Mouse (Mus musculus) MEL-GATA-1-ER (cell line): ENCODE results near the gene Cdc42ep2.

ENCODE experiments used
- DNase-seq: peaks from one replicate; pipeline ENCODE4 v3.0.0-alpha.2; 2012; ENCODE audit warnings: low read depth; ENCODE audit errors: extremely low read depth

The Cdc42ep2 gene

DNA sequence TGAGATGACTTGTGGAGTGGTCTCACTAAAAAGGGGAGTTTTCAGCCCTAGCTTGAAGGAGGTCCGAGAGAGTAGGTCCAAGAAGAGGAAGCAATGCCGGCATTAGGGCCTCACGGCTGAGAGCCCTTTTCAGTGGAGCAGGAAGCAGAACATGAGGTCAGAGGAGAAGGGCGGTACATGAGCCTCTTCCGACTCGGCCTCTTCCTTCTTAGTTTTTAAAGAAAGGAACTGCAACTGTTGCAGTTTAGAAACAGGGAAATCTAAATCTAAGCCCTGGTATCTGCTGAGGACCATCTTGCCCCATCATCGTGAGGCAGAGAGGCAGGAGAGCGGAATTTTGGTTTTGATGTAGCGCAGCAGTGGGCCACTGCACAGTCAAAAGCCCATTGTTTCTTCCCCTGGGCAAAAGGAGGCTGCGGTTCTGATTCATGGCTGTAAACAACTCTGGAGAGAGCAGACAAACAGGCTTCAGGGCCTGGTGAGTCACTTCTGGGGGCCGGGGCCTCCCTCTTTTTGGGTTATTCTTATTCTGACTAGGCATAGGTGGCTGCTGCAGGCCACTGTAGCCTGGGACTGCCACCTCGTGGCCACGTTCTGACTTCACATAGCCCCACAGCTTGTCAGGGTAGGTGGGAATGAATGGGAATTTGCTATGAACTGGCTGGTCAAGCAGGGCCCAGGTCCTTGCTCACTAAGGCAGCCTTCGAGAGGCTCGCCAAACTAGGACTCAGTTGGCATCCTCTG is 46.8 kb downstream of the Cdc42ep2 start, which contains the start of gene Slc25a45:
Gene Slc25a45 (plus strand): TSS at position 191 of the 744 bp plus-strand sequence.
- DNase-seq: peak; percentile 52

DNA sequence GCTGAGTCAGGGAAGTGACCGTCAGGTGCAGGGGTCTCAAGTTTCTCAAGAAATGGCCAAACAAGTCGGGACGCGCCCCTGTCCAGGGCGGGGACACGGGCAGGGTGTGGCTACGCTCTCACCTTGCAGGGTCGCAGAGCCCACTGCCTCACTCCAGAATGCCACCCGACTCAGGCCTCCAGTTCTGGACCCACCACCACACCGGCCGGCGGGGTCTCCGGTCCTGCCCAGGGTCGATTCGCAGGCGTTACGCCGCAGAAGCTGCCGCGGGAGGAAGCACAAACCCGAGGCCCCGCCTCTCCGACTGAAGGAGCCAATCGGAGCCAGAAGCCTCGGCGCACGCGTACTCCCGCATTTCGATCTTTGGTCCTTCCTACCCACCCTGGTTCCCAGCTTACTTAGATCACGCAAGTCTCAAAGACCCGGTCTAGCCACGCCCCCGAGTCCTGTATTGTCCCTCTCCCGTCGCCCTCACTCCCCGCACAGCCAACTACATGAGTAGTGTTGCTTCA is 49.6 kb downstream of the Cdc42ep2 start, which contains the start of gene Frmd8:
Gene Frmd8 (minus strand): TSS at position 306 of the 512 bp plus-strand sequence.
- peak; percentile 92 for DNase-seq

DNA sequence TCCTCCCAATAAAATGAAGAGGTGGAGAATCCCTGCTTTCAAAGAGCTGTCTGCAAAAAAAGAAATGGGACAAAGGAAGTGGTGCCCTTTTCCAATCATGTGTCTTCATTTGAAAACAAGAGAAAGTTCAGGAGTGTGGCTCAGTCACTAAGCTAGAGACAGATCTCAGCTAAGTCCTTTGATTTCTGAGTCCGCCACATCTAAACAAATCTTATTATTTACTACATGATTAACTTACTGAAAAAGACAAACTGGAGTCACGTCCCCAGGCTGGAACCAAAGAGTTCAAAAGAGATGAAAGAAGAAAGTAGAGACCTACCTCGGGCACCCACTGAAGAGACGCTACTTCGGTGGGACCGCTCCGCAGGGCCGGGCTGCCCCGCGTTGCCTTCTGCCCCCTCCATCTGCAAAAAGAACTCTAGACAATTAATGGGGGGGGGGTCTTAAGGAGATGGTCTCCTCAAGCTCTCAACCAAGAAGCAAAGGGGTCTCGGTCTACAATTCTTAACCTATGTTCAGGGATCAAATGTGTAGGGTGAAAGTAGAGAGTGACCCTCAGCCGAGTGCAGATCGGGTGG is 50.1 kb downstream of the Cdc42ep2 start:
- DNase-seq: no peak

DNA sequence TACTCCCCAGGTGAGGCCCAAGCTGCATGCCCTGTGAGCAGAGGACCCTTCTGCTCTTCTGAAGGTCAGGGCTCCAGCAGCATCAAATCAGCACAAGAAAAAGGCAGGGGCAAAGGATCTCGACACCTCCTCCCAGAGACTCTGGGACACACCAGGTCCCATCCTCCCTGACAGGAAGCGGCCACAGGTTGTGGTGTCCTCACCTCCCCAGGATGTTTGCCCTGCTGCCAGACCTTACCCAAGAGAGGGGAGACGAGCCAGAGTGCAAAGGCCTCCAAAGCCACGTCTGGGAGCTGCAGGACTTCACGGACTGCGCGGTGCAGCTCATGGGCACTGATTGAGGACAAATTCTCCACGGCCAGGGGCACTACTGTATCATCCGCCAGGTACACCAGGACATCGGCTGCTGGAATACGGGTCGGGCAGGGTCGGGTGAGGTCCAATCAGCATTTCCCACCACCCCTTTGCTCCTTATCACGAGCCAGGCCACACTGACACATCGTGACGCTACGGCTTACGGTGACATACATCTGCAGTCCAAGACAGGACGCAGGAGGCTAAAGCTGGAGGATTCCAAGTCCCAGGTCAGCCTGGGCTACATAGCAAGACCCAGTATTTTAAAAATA is 51.6 kb downstream of the Cdc42ep2 start:
- no peak for DNase-seq

DNA sequence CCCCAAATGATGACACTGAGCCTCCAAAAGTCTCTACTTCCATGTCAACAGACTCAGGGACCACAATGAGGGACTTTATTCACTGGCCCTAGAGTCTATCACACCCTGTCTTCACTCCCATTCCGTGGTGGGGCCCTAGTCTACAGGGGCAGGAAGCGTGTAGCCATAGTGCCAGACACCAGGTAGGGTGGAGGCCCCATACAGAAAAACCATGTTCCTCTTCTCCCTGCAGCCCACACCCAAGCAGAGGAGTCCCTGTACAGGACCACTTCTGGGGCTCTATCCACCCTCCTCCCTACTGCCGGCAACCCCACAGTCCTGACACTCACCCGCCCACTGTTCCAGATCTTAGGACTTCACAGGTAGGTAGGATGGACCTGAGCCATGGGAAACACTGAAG is 52.1 kb downstream of the Cdc42ep2 start:
- no peak for DNase-seq

DNA sequence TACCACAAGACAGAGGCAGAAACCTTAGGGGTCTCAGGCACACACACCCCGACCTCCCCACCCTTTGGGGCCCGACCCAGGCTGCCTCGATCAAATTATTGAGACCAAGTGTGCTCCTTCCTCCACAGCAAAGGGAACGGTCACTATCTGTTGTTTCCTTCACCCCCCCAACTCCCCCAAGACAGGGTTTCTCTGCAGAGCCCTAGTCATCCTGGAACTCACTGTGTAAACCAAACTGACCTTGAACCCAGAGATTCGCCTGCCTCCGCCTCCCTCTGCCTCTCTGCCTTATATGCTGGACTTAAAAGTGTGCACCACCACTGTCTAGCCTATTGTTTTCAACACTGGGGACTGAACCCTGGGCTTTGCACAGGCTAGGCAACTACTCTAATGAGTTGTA is 52.9 kb downstream of the Cdc42ep2 start:
- DNase-seq: no peak

DNA sequence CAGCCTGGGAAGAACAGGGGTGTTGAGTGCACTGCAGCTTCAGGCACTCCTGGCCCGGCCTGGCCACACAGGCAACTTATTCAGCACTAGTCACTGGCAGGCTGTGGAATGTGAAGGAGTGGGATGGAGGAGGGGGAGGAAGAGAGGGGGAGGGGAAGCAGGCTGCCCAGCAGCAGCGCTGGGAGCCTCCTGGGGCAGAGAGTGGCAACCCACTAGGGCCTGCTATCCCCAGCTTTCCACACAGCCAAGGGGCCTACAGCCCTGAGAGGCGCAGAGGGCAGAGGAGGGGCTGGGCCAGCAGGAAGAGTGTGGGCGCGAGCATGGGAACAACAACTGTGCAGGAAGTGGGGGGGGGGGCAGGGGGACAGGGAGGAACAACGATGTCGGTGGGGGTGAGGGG is 53.3 kb downstream of the Cdc42ep2 start:
- no peak for DNase-seq

DNA sequence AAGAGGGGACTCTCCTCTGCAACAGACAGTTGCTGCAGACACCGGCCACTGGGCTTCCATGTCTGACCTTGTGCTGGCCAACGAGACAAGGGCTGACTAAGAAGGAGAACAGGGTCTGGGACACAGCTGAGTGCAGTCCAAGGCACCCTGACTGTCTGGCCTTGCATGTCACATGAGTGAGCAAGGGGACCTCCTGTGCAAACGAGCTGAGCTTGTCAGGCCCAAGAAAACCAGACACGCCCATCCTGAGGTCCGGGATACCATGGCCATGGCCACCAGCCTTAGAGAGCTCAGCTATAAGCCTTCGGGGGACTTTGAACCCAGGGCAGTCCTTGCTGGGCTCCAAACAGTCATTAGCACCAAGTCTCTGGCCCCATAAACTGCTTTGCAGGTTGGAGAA is 56.5 kb downstream of the Cdc42ep2 start:
- no peak for DNase-seq
